Mouse (Mus musculus) megakaryocyte, embryonic 14.5 days (primary cell): ENCODE results near the gene 2610028H24Rik.

Experiments used
- FLI1 ChIP-seq: IDR thresholded peaks from 2 replicates; pipeline ENCODE4 v1.6.1; 2012; ENCODE audit warnings: low read length, inconsistent platforms, mixed read lengths
- GATA1 ChIP-seq: IDR thresholded peaks from 3 replicates; pipeline ENCODE4 v1.6.1; 2012; ENCODE audit warnings: mixed read lengths, low read length, inconsistent platforms, borderline replicate concordance

DNA sequence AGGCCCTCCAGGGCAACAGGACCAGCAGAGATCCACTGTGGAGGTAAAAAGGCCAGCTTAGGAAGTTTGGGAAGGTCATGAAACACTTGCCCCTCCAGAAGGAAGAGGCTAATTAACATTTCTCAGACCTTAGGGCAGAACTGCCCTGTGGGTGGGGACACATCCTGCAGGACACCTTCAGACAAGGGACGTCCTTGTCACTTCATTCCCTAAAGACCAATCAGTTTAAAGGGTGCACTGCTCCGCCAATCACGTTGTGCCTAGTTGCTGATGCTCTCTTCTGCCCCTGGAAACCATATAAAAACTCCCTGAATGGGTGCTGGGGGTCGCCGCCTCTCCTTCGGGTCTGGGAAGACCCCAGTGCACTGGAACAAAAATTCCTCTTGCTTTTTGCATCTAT, 13.8 kb downstream of the 2610028H24Rik start:
- no peak for TF ChIP-seq GATA1
- no peak for TF ChIP-seq FLI1
